11 mouse cellular contexts compared by ENCODE assay signal in the genomic region with DNA sequence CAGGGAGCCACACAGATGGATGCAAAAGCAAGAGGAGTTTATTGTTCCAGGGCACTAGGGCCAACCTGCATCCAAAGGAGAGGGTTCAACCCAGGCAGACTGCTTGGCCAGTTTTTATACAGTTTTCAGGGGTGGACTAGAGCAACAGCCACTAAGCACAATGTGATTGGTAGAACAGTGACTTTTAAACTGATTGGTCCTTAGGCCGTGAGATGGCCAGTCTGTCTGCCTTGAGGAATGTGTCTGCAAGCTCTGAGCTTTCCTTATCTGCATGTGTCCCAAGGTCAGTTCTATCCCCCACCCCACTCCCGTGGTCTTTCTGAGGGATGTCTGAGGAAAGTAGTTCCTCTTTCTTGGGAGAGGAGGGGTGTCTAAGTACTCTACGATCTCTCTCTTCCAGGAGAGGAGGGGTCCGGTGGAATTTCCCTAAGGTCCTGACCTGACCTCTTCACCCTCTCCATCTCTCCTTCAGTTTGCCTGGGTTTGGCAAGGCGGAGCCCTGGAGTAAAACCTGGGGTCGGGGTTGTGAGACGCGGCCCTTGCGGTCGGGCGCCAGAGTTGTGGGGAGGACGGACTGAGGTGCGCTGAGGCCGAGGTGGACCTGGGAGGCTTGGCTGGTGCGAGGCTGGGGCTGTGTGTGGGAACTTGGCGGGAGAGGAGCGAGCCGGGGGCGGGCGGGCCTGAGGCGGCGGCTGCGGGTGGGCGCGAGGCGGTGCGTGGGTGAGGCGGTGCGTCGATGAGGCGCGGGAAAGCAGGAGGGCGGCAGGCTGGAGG. TPM values are rescaled to one million over a fixed set of nuclear protein-coding genes. Genes with fewer than 3 reads are reported as not detected.
DNase-seq lines count a peak whose midpoint lies in the region; ATAC-seq lines count a peak whose summit lies in the region.
"Not testable (repeated sequence)": the region's sequence is repeated elsewhere in the genome, so short reads cannot be mapped to it uniquely, and the experiment has no call there.
"Had no signal": no experiment of that assay in that cellular context is flagged by ENCODE, and none has a peak within 500 bp of the region (broad histone marks: within the 10 kb centered on the region; RNA-seq: fewer than 3 reads in every experiment).

No protein-coding gene starts in this region.

- peak; percentile 8 to 16 for DNase-seq in B cell, adult 2 months

- not testable (repeated sequence) for H3K27me3 ChIP-seq in forebrain, embryonic 12.5 days; heart, embryonic 14.5 days (ENCODE audit: control insufficient read depth, insufficient read depth, low read length); intestine, embryonic 15.5 days (replicated peaks); limb, embryonic 15.5 days; neural tube, embryonic 14.5 days (ENCODE audit: control insufficient read depth, insufficient read depth, low read length)

- H3K9ac ChIP-seq in forebrain, embryonic 12.5 days; intestine, embryonic 15.5 days; limb, embryonic 15.5 days; neural tube, embryonic 14.5 days (replicated peaks; ENCODE audit: low read depth, low read length): not testable (repeated sequence)
- H3K9ac ChIP-seq in heart, embryonic 14.5 days (ENCODE audit: low read length), result peak overlapping the region; percentile 54; the same call in 1 of the 2 replicates

- H3K4me2 ChIP-seq in forebrain, embryonic 12.5 days, result peak overlapping the region; percentile 49
- peak overlapping the region; percentile 61 for H3K4me2 ChIP-seq in heart, embryonic 14.5 days (ENCODE audit: low read length)
- peak overlapping the region; percentile 58 for H3K4me2 ChIP-seq in intestine, embryonic 15.5 days (replicated peaks)
- H3K4me2 ChIP-seq in limb, embryonic 15.5 days, result peak overlapping the region; percentile 39
- peak overlapping the region; percentile 32; the same call in 1 of the 2 replicates for H3K4me2 ChIP-seq in neural tube, embryonic 14.5 days (ENCODE audit: low read depth, low read length)

- not testable (repeated sequence) for H3K9me3 ChIP-seq in forebrain, embryonic 12.5 days; heart, embryonic 14.5 days (ENCODE audit: control insufficient read depth, low read length); intestine, embryonic 15.5 days; limb, embryonic 15.5 days; neural tube, embryonic 14.5 days (ENCODE audit: control insufficient read depth, low read length)

- ATAC-seq in common myeloid progenitor, adult 5-6 weeks (replicated peaks; ENCODE audit: low read depth, poor library complexity, severe bottlenecking), result peak; percentile 83
- ATAC-seq in forebrain, embryonic 12.5 days (ENCODE audit: low FRiP score), result peak; percentile 67; the same call in 1 of the 2 replicates
- ATAC-seq in heart, embryonic 14.5 days (ENCODE audit: insufficient number of reproducible peaks, insufficient read depth, low FRiP score, low read depth), result not testable (repeated sequence)
- ATAC-seq in intestine, embryonic 15.5 days, result peak; percentile 80
- ATAC-seq in limb, embryonic 15.5 days (ENCODE audit: insufficient number of reproducible peaks, low FRiP score, low TSS enrichment, low read depth), result 0 out of 2 replicates have a peak, but pooled peaks have one; percentile 44
- ATAC-seq in megakaryocyte progenitor cell, adult 5-6 weeks (replicated peaks; ENCODE audit: poor library complexity), result peak; percentile 78
- ATAC-seq in neural tube, embryonic 14.5 days (ENCODE audit: low read depth), result peak; percentile 81

- not testable (repeated sequence) for H3K4me1 ChIP-seq in forebrain, embryonic 12.5 days; heart, embryonic 14.5 days (ENCODE audit: control insufficient read depth in 2 of 2, insufficient read depth in 2 of 2, low read length in 2 of 2); intestine, embryonic 15.5 days (replicated peaks); limb, embryonic 15.5 days; neural tube, embryonic 14.5 days (ENCODE audit: control insufficient read depth, insufficient read depth, low read length)

- H3K4me3 ChIP-seq in forebrain, embryonic 12.5 days (replicated peaks), result peak overlapping the region; percentile 31
- peak overlapping the region; percentile 32 to 37 for H3K4me3 ChIP-seq in heart, embryonic 14.5 days (ENCODE audit: control insufficient read depth in 1 of 2, insufficient read depth in 1 of 2, low read depth in 1 of 2, low read length in 2 of 2)
- H3K4me3 ChIP-seq in intestine, embryonic 15.5 days (replicated peaks), result peak overlapping the region; percentile 21; the same call in 1 of the 2 replicates
- H3K4me3 ChIP-seq in limb, embryonic 15.5 days, result peak overlapping the region; percentile 23
- 0 out of 2 replicates have a peak overlapping the region, but pooled peaks have one; percentile 16 for H3K4me3 ChIP-seq in neural tube, embryonic 14.5 days (ENCODE audit: low read depth, low read length)

- not testable (repeated sequence) for H3K36me3 ChIP-seq in forebrain, embryonic 12.5 days (replicated peaks); heart, embryonic 14.5 days (ENCODE audit: control insufficient read depth, insufficient read depth, low read length); intestine, embryonic 15.5 days; limb, embryonic 15.5 days; neural tube, embryonic 14.5 days (ENCODE audit: control insufficient read depth, insufficient read depth, low read length)

- WGBS in forebrain, embryonic 12.5 days, result 54% methylated on average over 9 of the region's 33 CpGs
- 28% methylated on average over 7 of the region's 33 CpGs for WGBS in heart, embryonic 14.5 days
- WGBS in intestine, embryonic 15.5 days, result 28% methylated on average over 12 of the region's 33 CpGs
- 43% methylated on average over 14 of the region's 33 CpGs for WGBS in limb, embryonic 15.5 days
- WGBS in neural tube, embryonic 14.5 days, result 64% methylated on average over 5 of the region's 33 CpGs

- not testable (repeated sequence) for H3K27ac ChIP-seq in forebrain, embryonic 12.5 days; heart, embryonic 14.5 days (replicated peaks in 1 of 2; ENCODE audit: control insufficient read depth in 1 of 2, insufficient read depth in 1 of 2, low read depth in 2 of 2, low read length in 2 of 2); intestine, embryonic 15.5 days; limb, embryonic 15.5 days; neural tube, embryonic 14.5 days (ENCODE audit: low read depth, low read length)

RNA-seq across cellular contexts. Expression of a gene that starts 6.9 kb away (rescaled TPM):
- 24.9 and 31.3 TPM in 2 replicates for total RNA-seq in common myeloid progenitor, adult 5-6 weeks (2017)
- 31.2 and 32.6 TPM in 2 replicates for polyA plus RNA-seq in forebrain, embryonic 12.5 days (2016; fragmentation: Nextera tagmentation; extraction: Ambion mirVana)
- polyA plus RNA-seq in heart, embryonic 14.5 days (2014; fragmentation: Nextera tagmentation; extraction: Ambion mirVana), result 27.5 and 28.5 TPM in 2 replicates
- polyA plus RNA-seq in intestine, embryonic 15.5 days (2015; fragmentation: Nextera tagmentation; extraction: Ambion mirVana), result 32.8 and 34.6 TPM in 2 replicates
- polyA plus RNA-seq in limb, embryonic 15.5 days (2015; fragmentation: Nextera tagmentation; extraction: Ambion mirVana), result 49.5 and 52.3 TPM in 2 replicates
- total RNA-seq in megakaryocyte progenitor cell, adult 5-6 weeks (2015), result 19.3 and 23.6 TPM in 2 replicates
- 14.7 and 21.4 TPM in 2 replicates for total RNA-seq in megakaryocyte progenitor cell, adult 5-6 weeks (2017)
- 12.5 and 18.6 TPM in 2 replicates for polyA plus RNA-seq in neural tube, embryonic 14.5 days (2014; fragmentation: Nextera tagmentation; extraction: Ambion mirVana)

RNA-seq across cellular contexts. Expression of a gene that starts 24.7 kb away (rescaled TPM):
- total RNA-seq in common myeloid progenitor, adult 5-6 weeks (2017), result not detected in 2 replicates
- not detected in 2 replicates for polyA plus RNA-seq in forebrain, embryonic 12.5 days (2016; fragmentation: Nextera tagmentation; extraction: Ambion mirVana)
- not detected in 2 replicates for polyA plus RNA-seq in heart, embryonic 14.5 days (2014; fragmentation: Nextera tagmentation; extraction: Ambion mirVana)
- polyA plus RNA-seq in intestine, embryonic 15.5 days (2015; fragmentation: Nextera tagmentation; extraction: Ambion mirVana), result not detected in 2 replicates
- polyA plus RNA-seq in limb, embryonic 15.5 days (2015; fragmentation: Nextera tagmentation; extraction: Ambion mirVana), result not detected in 2 replicates
- total RNA-seq in megakaryocyte progenitor cell, adult 5-6 weeks (2015), result not detected in 2 replicates
- not detected in 2 replicates for total RNA-seq in megakaryocyte progenitor cell, adult 5-6 weeks (2017)
- polyA plus RNA-seq in neural tube, embryonic 14.5 days (2014; fragmentation: Nextera tagmentation; extraction: Ambion mirVana), result not detected in 2 replicates
- total RNA-seq: heart, postnatal 14 days; left cerebral cortex, postnatal 14 days had no signal
- polyA plus RNA-seq: large intestine, adult 2 months had no signal
